Mouse (Mus musculus) C3H10T1/2 (cell line): ENCODE results near the gene Tdp2. TPM values are rescaled to one million over a fixed set of nuclear protein-coding genes. Genes with fewer than 3 reads are reported as not detected.

Source experiments
- polyA plus RNA-seq, 2 experiments: library from polyadenylated mRNA; unstranded; fragments of >200 nt; fragmentation: generic; extraction: Trizol; gene quantifications; one replicate each; pipeline ENCODE4 v1.2.1; 2012; ENCODE audit warnings: missing spikeins in 2 of 2

Tdp2 gene
- 1 to 10 TPM; 1.1 to 6.0 TPM for polyA plus RNA-seq

GRCm38 (mm10) chr13:24831353-24832130 is at the start of gene Tdp2, which contains the start of gene Acot13:
Tdp2 (plus strand) TSS chr13:24831679.
Acot13 (minus strand) TSS chr13:24831540.

GRCm38 (mm10) chr13:24801308-24801921 is 30.1 kb upstream of the Tdp2 start, which contains the start of gene BC005537:
BC005537 (plus strand) TSS chr13:24801657.

GRCm38 (mm10) chr13:24844983-24845955 is 13.8 kb downstream of the Tdp2 start, which contains the start of gene D130043K22Rik:
D130043K22Rik (plus strand) TSS chr13:24845135.

Other genes starting within 250 kb of the Tdp2 start
- under 1 TPM; 0.13 to 0.32 TPM for gene Ripor2, start 249.5 kb upstream of the Tdp2 start, polyA plus RNA-seq
- gene Armh2, start 90.4 kb upstream of the Tdp2 start, polyA plus RNA-seq, result not detected
- gene Gmnn, start 69.8 kb upstream of the Tdp2 start, polyA plus RNA-seq, result 10 to 100 TPM; 11.6 to 17.1 TPM
- 10 to 100 TPM in 1 of 2 experiments, 1 to 10 TPM in 1; 5.9 to 46.2 TPM for gene BC005537, start 30.0 kb upstream of the Tdp2 start, polyA plus RNA-seq
- gene Acot13, start 139 bp upstream of the Tdp2 start, polyA plus RNA-seq, result 10 to 100 TPM; 15.9 to 78.4 TPM
- under 1 TPM in 1 of 2 experiments, not detected in 1; 0.04 TPM for gene D130043K22Rik, start 13.5 kb downstream of the Tdp2 start, polyA plus RNA-seq
- 1 to 10 TPM in 1 of 2 experiments, under 1 TPM in 1; 0.97 to 2.0 TPM for gene Aldh5a1, start 106.0 kb downstream of the Tdp2 start, polyA plus RNA-seq
- under 1 TPM; 0.01 to 0.83 TPM for gene Gpld1, start 111.5 kb downstream of the Tdp2 start, polyA plus RNA-seq
- gene Mrs2, start 188.7 kb downstream of the Tdp2 start, polyA plus RNA-seq, result 1 to 10 TPM; 4.5 to 5.3 TPM
- gene Dcdc2a, start 224.3 kb downstream of the Tdp2 start, polyA plus RNA-seq, result under 1 TPM in 1 of 2 experiments, not detected in 1; 0.04 TPM